Mouse (Mus musculus): ENCODE measurements around the gene Ifit1bl1. TPM values are rescaled to one million over a fixed set of nuclear protein-coding genes. Genes with fewer than 3 reads are reported as not detected.

The Ifit1bl1 gene
- polyA plus RNA-seq, 2 experiments = 0.10 to 0.12 TPM

- WGBS (ENCODE audit: insufficient replicate concordance) = 45% methylated on average over 1 of the region's 1 CpGs
Measured at GRCm38 (mm10) chr19:34566178-34566784, 35.5 kb downstream of the Ifit1bl1 start.

GRCm38 (mm10) chr19:34562556-34562955, 39.2 kb downstream of the Ifit1bl1 start:
- no peaks in the 10 kb centered on the region for H3K36me3 ChIP-seq (replicated peaks; ENCODE audit: control insufficient read depth, insufficient read depth, low read depth)
- H3K9me3 ChIP-seq (ENCODE audit: control insufficient read depth, low read length) = no peaks in the 10 kb centered on the region
- H3K4me2 ChIP-seq (ENCODE audit: low read depth) = no peak overlapping the region
- no peak overlapping the region for H3K9ac ChIP-seq (replicated peaks)
- no peak overlapping the region for H3K4me3 ChIP-seq (ENCODE audit: insufficient read depth in 1 of 2, low read depth in 2 of 2, low read length in 2 of 2)
- peak; percentile 15; the same call in 1 of the 2 replicates for ATAC-seq (ENCODE audit: insufficient read depth)
- TF ChIP-seq EP300 (IDR thresholded peaks at IDR 0.05; ENCODE audit: low read depth) (no peak), CTCF (IDR thresholded peaks at IDR 0.05; ENCODE audit: low read depth) (no peak)
- no peaks in the 10 kb centered on the region for H3K27me3 ChIP-seq (ENCODE audit: control insufficient read depth, insufficient read depth, low read length)
- H3K4me1 ChIP-seq (replicated peaks; ENCODE audit: control insufficient read depth in 2 of 2, insufficient read depth in 2 of 2, low read length in 1 of 2) = peaks cover 0 to 4% of the 10 kb centered on the region in 2 experiments; a peak in 2 of 4 replicates
- H3K27ac ChIP-seq = no peak overlapping the region
- DNase-seq (ENCODE audit: low read depth in 3 of 3, low spot score in 3 of 3) = no peak

More at GRCm38 (mm10) chr19:34566178-34566784, 35.5 kb downstream of the Ifit1bl1 start:
- ATAC-seq (ENCODE audit: insufficient read depth) = no peak
- Histone ChIP-seq H3K9me3 (ENCODE audit: control insufficient read depth, low read length) (no peaks in the 10 kb centered on the region), H3K4me1 (replicated peaks; ENCODE audit: control insufficient read depth in 2 of 2, insufficient read depth in 2 of 2, low read length in 1 of 2) (peaks cover 0 to 4% of the 10 kb centered on the region in 2 experiments; a peak in 2 of 4 replicates), H3K9ac (replicated peaks) (no peak overlapping the region), H3K4me3 (ENCODE audit: insufficient read depth in 1 of 2, low read depth in 2 of 2, low read length in 2 of 2) (no peak overlapping the region), H3K4me2 (ENCODE audit: low read depth) (no peak overlapping the region), H3K27me3 (ENCODE audit: control insufficient read depth, insufficient read depth, low read length) (no peaks in the 10 kb centered on the region), H3K27ac (no peak overlapping the region), H3K36me3 (replicated peaks; ENCODE audit: control insufficient read depth, insufficient read depth, low read depth) (no peaks in the 10 kb centered on the region)
- TF ChIP-seq CTCF (IDR thresholded peaks at IDR 0.05; ENCODE audit: low read depth) (no peak), EP300 (IDR thresholded peaks at IDR 0.05; ENCODE audit: low read depth) (no peak)
- no peak for DNase-seq (ENCODE audit: low read depth in 3 of 3, low spot score in 3 of 3)

GRCm38 (mm10) chr19:34556621-34557020, 45.1 kb downstream of the Ifit1bl1 start:
- DNase-seq (ENCODE audit: low read depth in 3 of 3, low spot score in 3 of 3) = no peak
- Histone ChIP-seq H3K4me1 (replicated peaks; ENCODE audit: control insufficient read depth in 2 of 2, insufficient read depth in 2 of 2, low read length in 1 of 2) (peaks cover 0 to 4% of the 10 kb centered on the region in 2 experiments; a peak in 2 of 4 replicates), H3K27me3 (ENCODE audit: control insufficient read depth, insufficient read depth, low read length) (no peaks in the 10 kb centered on the region), H3K27ac (no peak overlapping the region), H3K9ac (replicated peaks) (no peak overlapping the region), H3K4me3 (ENCODE audit: insufficient read depth in 1 of 2, low read depth in 2 of 2, low read length in 2 of 2) (no peak overlapping the region), H3K9me3 (ENCODE audit: control insufficient read depth, low read length) (no peaks in the 10 kb centered on the region), H3K4me2 (ENCODE audit: low read depth) (no peak overlapping the region), H3K36me3 (replicated peaks; ENCODE audit: control insufficient read depth, insufficient read depth, low read depth) (no peaks in the 10 kb centered on the region)
- 62% methylated on average over 3 of the region's 3 CpGs for WGBS (ENCODE audit: insufficient replicate concordance)
- TF ChIP-seq EP300 (IDR thresholded peaks at IDR 0.05; ENCODE audit: low read depth) = no peak
- TF ChIP-seq CTCF (IDR thresholded peaks at IDR 0.05; ENCODE audit: low read depth) = no peak
- ATAC-seq (ENCODE audit: insufficient read depth) = no peak

GRCm38 (mm10) chr19:34554061-34554460, 47.7 kb downstream of the Ifit1bl1 start:
- no peaks in the 10 kb centered on the region for H3K27me3 ChIP-seq (ENCODE audit: control insufficient read depth, insufficient read depth, low read length)

GRCm38 (mm10) chr19:34553522-34553921, 48.2 kb downstream of the Ifit1bl1 start:
- H3K4me3 ChIP-seq (ENCODE audit: insufficient read depth in 1 of 2, low read depth in 2 of 2, low read length in 2 of 2) = no peak overlapping the region
- TF ChIP-seq CTCF (IDR thresholded peaks at IDR 0.05; ENCODE audit: low read depth) = no peak
- H3K27me3 ChIP-seq (ENCODE audit: control insufficient read depth, insufficient read depth, low read length) = no peaks in the 10 kb centered on the region
- no peaks in the 10 kb centered on the region for H3K36me3 ChIP-seq (replicated peaks; ENCODE audit: control insufficient read depth, insufficient read depth, low read depth)
- no peak overlapping the region for H3K4me2 ChIP-seq (ENCODE audit: low read depth)
- no peak overlapping the region for H3K27ac ChIP-seq
- no peak overlapping the region for H3K9ac ChIP-seq (replicated peaks)
- H3K9me3 ChIP-seq (ENCODE audit: control insufficient read depth, low read length) = no peaks in the 10 kb centered on the region
- WGBS (ENCODE audit: insufficient replicate concordance) = 66% methylated on average over 3 of the region's 3 CpGs
- no peak for DNase-seq (ENCODE audit: low read depth in 3 of 3, low spot score in 3 of 3)
- peaks cover 0 to 5% of the 10 kb centered on the region in 2 experiments; a peak in 2 of 4 replicates for H3K4me1 ChIP-seq (replicated peaks; ENCODE audit: control insufficient read depth in 2 of 2, insufficient read depth in 2 of 2, low read length in 1 of 2)
- no peak for ATAC-seq (ENCODE audit: insufficient read depth)

More at GRCm38 (mm10) chr19:34554061-34554460, 47.7 kb downstream of the Ifit1bl1 start:
- H3K27ac ChIP-seq = no peak overlapping the region
- no peaks in the 10 kb centered on the region for H3K9me3 ChIP-seq (ENCODE audit: control insufficient read depth, low read length)
- DNase-seq (ENCODE audit: low read depth in 3 of 3, low spot score in 3 of 3) (no peak), ATAC-seq (ENCODE audit: insufficient read depth) (no peak)
- TF ChIP-seq EP300 (IDR thresholded peaks at IDR 0.05; ENCODE audit: low read depth) (no peak), CTCF (IDR thresholded peaks at IDR 0.05; ENCODE audit: low read depth) (no peak)
- H3K9ac ChIP-seq (replicated peaks) = no peak overlapping the region
- no peak overlapping the region for H3K4me3 ChIP-seq (ENCODE audit: insufficient read depth in 1 of 2, low read depth in 2 of 2, low read length in 2 of 2)
- H3K36me3 ChIP-seq (replicated peaks; ENCODE audit: control insufficient read depth, insufficient read depth, low read depth) = no peaks in the 10 kb centered on the region
- no peak overlapping the region for H3K4me2 ChIP-seq (ENCODE audit: low read depth)
- H3K4me1 ChIP-seq (replicated peaks; ENCODE audit: control insufficient read depth in 2 of 2, insufficient read depth in 2 of 2, low read length in 1 of 2) = peaks cover 0 to 5% of the 10 kb centered on the region in 2 experiments; a peak in 2 of 4 replicates
